Mouse (Mus musculus) embryonic facial prominence, embryonic 11.5 days (tissue): ENCODE data around the gene Wipf2. TPM values are rescaled to one million over a fixed set of nuclear protein-coding genes. Genes with fewer than 3 reads are reported as not detected.
A peak's percentile ranks its signal among the peaks of the same experiment; 100 is the strongest.

ENCODE experiments used
- ATAC-seq: fragments of 200-750 bp; cut with Nextera tagmentation; replicated peaks from 2 replicates; pipeline ENCODE4 v1.8.0; 2017; ENCODE audit warnings: low read depth; ENCODE audit not compliant: insufficient number of reproducible peaks, low FRiP score, low TSS enrichment
- DNase-seq: peaks from one replicate; pipeline ENCODE4 v3.0.0-alpha.2; 2015; ENCODE audit warnings: low spot score
- H3K27ac ChIP-seq: fragments of 300-500 bp; sonication (generic); replicated peaks from 2 replicates; pipeline ENCODE4 v1.5.1; 2014; ENCODE audit warnings: mild to moderate bottlenecking, low read depth, low read length, control low read depth
- H3K27me3 ChIP-seq: fragments of 300-500 bp; sonication (generic); 2 replicates; pipeline ENCODE4 v1.6.1; 2014; ENCODE audit warnings: mild to moderate bottlenecking, low read length, moderate library complexity, mixed read lengths; ENCODE audit not compliant: control insufficient read depth, insufficient read depth
- H3K36me3 ChIP-seq: fragments of 300-500 bp; sonication (generic); replicated peaks from 2 replicates; pipeline ENCODE4 v1.6.1; 2014; ENCODE audit warnings: low read depth, mild to moderate bottlenecking, low read length, moderate library complexity, mixed read lengths; ENCODE audit not compliant: control insufficient read depth, insufficient read depth
- H3K4me1 ChIP-seq: fragments of 300-500 bp; sonication (generic); 2 replicates; pipeline ENCODE4 v1.6.1; 2014; ENCODE audit warnings: low read length, mixed read lengths; ENCODE audit not compliant: control insufficient read depth, insufficient read depth
- H3K4me2 ChIP-seq: fragments of 300-500 bp; sonication (generic); 2 replicates; pipeline ENCODE4 v1.6.1; 2014; ENCODE audit warnings: low read depth, mild to moderate bottlenecking, control low read depth, low read length, moderate library complexity
- H3K4me3 ChIP-seq: fragments of 300-500 bp; sonication (generic); 2 replicates; pipeline ENCODE4 v1.5.1; 2014; ENCODE audit warnings: low read depth, low read length, control low read depth
- H3K9ac ChIP-seq: fragments of 300-500 bp; sonication (generic); replicated peaks from 2 replicates; pipeline ENCODE4 v1.6.1; 2014; ENCODE audit warnings: mild to moderate bottlenecking, control low read depth, low read length
- H3K9me3 ChIP-seq: fragments of 300-500 bp; sonication (generic); replicated peaks from 2 replicates; pipeline ENCODE4 v1.6.1; 2016; ENCODE audit warnings: mild to moderate bottlenecking, low read length, inconsistent platforms, mixed read lengths; ENCODE audit not compliant: control insufficient read depth
- WGBS: fragments of 180-500 bp; shearing (Covaris S2); extraction: QIAGEN DNeasy Blood & Tissue Kit; methylation state at CpG from one replicate; pipeline ENCODE4 v1.1.7; 2014; 5-methylcytosine and 5-hydroxymethylcytosine counted together
- polyA plus RNA-seq: library from polyadenylated mRNA; unstranded; fragments of >200 nt; fragmentation: Nextera tagmentation; extraction: Ambion mirVana; gene quantifications from 2 replicates; pipeline ENCODE4 v1.2.1, GENCODE M21; 2014

The Wipf2 gene
- polyA plus RNA-seq, 1 experiment from 2014 or later = 4.6 TPM

DNA sequence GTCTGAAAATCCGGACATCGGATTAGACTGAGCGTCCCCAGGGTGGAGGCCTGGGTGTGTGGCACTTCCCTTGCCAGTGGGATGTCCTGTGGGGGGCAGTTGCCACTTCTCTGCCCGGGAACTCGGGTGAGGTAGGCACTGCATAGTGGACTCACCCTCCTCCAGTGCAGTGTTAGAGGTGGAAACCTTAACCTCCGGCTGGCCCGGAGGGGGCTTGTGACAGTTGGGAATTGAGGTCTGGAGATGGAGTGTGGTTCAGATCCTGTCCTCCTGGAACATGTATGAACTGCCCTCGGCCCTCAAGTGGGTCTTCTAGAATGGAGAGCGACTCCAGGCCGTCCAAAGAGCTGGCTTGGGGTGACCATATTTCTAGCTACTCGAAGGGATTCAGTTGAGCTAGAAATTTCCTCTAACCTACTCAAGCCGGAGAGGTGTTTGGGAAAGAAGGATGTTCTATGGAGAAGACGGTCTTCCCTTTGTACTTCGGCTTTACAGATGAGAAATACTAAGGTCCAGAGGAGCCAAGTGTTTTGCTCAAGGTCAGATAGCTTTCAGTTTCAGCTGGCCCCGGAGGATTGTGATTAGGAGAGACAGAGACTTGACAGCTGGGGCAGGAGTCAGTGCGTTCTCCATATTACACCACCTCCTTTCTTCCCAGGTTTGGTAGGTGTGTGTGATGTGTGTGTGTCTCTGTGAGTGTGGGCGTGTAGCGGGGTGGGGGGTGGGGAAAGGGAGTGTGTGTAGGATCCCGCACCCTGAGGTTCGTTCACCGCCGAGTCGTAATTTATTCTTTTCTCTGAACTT lies 73.4 kb downstream of the Wipf2 start:
- H3K36me3 ChIP-seq = no peaks in the 10 kb centered on the region
- no peaks in the 10 kb centered on the region for H3K9me3 ChIP-seq
- H3K4me2 ChIP-seq = peak overlapping the region; percentile 93
- H3K27me3 ChIP-seq = no peaks in the 10 kb centered on the region
- peak overlapping the region; percentile 87 for H3K4me3 ChIP-seq
- DNase-seq (peak; percentile 29), ATAC-seq (peak; percentile 19; the same call in 1 of the 2 replicates)
- WGBS = 2% methylated on average over 23 of the region's 23 CpGs
- peak overlapping the region; percentile 88 for H3K27ac ChIP-seq
- H3K9ac ChIP-seq = peak overlapping the region; percentile 64
- peaks cover 49% of the 10 kb centered on the region for H3K4me1 ChIP-seq

DNA sequence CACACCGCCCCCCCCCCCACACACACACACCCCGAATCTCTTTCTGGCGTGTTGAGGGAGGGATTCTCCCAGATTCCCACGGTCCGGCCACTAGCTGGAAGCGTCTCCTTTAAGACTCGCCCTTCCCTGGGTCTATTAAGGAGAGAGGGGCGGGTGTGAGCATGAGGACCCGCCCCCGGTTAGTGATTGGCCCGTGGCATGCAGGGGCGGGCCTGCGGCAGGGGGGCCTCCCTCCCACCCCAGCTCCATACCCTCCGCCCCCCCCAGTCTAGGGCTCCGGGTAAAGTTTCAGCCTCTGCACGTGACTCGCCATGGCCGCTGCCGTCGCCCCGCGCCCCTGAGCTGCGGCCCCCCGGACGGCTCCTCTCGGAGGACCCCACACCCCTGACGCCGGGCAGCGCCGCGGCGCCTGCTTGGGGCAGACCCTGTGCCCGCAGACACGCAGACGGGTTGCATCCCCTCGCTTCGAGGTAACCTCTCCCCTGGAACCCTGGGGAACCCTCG lies 74.0 kb downstream of the Wipf2 start:
- peak; percentile 98 for DNase-seq
- ATAC-seq = peak; percentile 79
- peak overlapping the region; percentile 87 for H3K4me3 ChIP-seq
- peaks cover 47% of the 10 kb centered on the region for H3K4me1 ChIP-seq
- WGBS = under 1% methylated on average over 29 of the region's 38 CpGs
- no peaks in the 10 kb centered on the region for H3K9me3 ChIP-seq
- H3K27me3 ChIP-seq = no peaks in the 10 kb centered on the region
- peak overlapping the region; percentile 98 for H3K27ac ChIP-seq
- H3K9ac ChIP-seq = peak overlapping the region; percentile 85
- H3K36me3 ChIP-seq = no peaks in the 10 kb centered on the region
- H3K4me2 ChIP-seq = peak overlapping the region; percentile 93

DNA sequence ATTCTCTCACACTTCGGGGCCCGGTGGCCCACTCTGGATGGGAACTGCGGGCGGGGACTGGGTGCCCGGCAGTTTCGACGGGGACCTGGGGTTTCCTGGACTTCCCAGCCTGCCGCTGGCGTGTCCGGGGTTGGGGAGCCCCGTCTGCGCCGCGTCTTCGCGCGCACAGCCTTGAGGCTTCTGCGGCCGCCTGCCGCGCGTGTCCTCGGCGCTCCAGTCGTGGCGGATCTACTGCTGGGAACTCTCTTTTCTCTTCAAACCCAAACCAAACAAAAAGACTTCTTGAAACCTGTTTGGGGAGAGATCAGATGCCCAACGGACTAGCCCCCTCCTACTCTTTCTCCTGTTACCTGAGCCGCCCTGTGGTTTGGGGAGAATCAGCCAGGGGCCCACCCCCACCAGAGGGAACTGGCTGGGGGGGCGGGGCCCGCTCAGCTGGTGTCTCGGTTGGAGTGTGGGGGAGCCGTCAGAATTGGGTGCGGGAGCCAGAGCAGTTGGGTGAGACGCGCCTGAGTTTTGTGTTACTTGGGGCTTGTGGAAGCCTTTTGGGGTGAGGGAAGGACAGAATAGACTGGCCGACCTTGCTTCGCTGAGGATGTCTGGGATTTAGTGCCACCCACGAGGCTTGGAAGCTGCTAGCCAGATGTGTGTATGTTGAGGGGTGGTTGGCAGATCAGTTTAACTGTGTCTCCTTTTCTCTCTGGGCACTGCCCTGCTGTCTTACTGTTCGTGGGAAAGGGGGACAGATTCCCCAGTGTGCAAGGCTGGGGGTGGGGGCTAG lies 74.7 kb downstream of the Wipf2 start:
- Histone ChIP-seq H3K9me3 (no peaks in the 10 kb centered on the region), H3K27ac (peak overlapping the region; percentile 98), H3K4me1 (peaks cover 47% of the 10 kb centered on the region), H3K27me3 (no peaks in the 10 kb centered on the region), H3K4me3 (peak overlapping the region; percentile 87), H3K4me2 (peak overlapping the region; percentile 93), H3K9ac (peak overlapping the region; percentile 85), H3K36me3 (no peaks in the 10 kb centered on the region)
- DNase-seq (peak; percentile 80), ATAC-seq (0 out of 2 replicates have a peak, but pooled peaks have one; percentile 1)
- WGBS = under 1% methylated on average over 39 of the region's 39 CpGs

- ATAC-seq = no peak
- peak overlapping the region; percentile 85 for H3K9ac ChIP-seq
- H3K4me1 ChIP-seq = peaks cover 48% of the 10 kb centered on the region
- H3K4me3 ChIP-seq = peak overlapping the region; percentile 87
- 36% methylated on average over 7 of the region's 7 CpGs for WGBS
- peak overlapping the region; percentile 98; the same call in 1 of the 2 replicates for H3K27ac ChIP-seq
- H3K4me2 ChIP-seq = peak overlapping the region; percentile 93
- no peak for DNase-seq
- no peaks in the 10 kb centered on the region for H3K9me3 ChIP-seq
- no peaks in the 10 kb centered on the region for H3K27me3 ChIP-seq
- H3K36me3 ChIP-seq = no peaks in the 10 kb centered on the region
Measured at GRCm38 (mm10) chr11:98938701-98939083, 75.3 kb downstream of the Wipf2 start.

DNA sequence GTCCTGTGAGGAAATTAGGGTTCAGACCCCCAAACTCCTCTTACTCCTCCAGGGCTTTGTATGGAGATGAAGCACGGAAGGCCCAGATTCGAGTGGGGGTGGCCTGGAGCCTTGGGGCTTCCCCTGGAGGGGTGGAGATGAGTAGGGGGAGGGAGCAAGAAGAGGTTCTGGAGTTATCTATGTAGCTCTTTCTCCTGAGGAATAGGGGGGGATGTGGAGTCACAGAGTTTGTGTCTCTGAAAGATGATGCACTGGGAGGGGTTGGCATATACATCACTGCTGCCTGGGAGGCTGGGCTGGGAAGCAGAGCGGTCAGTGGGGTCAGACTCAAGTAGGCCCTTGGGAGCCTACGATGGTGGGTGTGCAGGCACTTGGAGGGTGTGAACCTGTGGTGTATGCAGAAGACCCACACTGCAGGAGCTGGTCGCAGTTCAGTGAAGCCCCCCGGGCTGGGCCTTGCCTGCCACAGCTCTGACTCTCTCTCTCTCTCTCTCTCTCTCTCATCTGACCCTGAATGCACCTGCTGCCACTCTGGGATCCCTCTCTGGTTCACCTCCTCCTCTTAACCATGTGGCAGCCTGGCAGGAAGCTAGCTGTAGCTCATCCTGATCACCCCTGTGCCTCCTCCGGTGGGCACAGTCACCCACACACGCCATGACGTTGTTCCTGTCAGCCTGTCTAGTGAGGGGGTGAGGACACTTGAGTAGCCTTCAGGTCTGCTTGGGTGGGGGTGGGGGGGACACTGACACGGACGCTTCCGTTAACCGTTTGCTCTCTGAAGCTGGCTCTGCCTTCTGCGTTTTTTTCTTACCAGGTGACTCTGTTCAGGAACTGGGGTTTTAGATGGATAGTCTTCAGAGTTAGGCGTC lies 75.9 kb downstream of the Wipf2 start:
- peaks cover 52% of the 10 kb centered on the region for H3K4me1 ChIP-seq
- peak overlapping the region; percentile 93 for H3K4me2 ChIP-seq
- 43% methylated on average over 15 of the region's 15 CpGs for WGBS
- H3K9ac ChIP-seq = peak overlapping the region; percentile 85
- H3K36me3 ChIP-seq = no peaks in the 10 kb centered on the region
- H3K4me3 ChIP-seq = peak overlapping the region; percentile 87
- H3K27ac ChIP-seq = peak overlapping the region; percentile 35; the same call in 1 of the 2 replicates
- H3K27me3 ChIP-seq = no peaks in the 10 kb centered on the region
- ATAC-seq (no peak), DNase-seq (no peak)
- H3K9me3 ChIP-seq = no peaks in the 10 kb centered on the region

- Histone ChIP-seq H3K4me2 (peak overlapping the region; percentile 93), H3K9me3 (no peaks in the 10 kb centered on the region), H3K27me3 (no peaks in the 10 kb centered on the region), H3K27ac (peak overlapping the region; percentile 59; the same call in 1 of the 2 replicates), H3K4me1 (peaks cover 55% of the 10 kb centered on the region), H3K9ac (peak overlapping the region; percentile 34), H3K4me3 (peak overlapping the region; percentile 87), H3K36me3 (no peaks in the 10 kb centered on the region)
- DNase-seq (no peak), ATAC-seq (no peak)
- 47% methylated on average over 11 of the region's 11 CpGs for WGBS
Measured at GRCm38 (mm10) chr11:98939953-98940641, 76.7 kb downstream of the Wipf2 start.

- no peaks in the 10 kb centered on the region for H3K36me3 ChIP-seq
- H3K9ac ChIP-seq = peak overlapping the region; percentile 51
- H3K27ac ChIP-seq = peak overlapping the region; percentile 82
- H3K27me3 ChIP-seq = no peaks in the 10 kb centered on the region
- H3K4me1 ChIP-seq = peaks cover 55% of the 10 kb centered on the region
- WGBS = 43% methylated on average over 3 of the region's 3 CpGs
- H3K9me3 ChIP-seq = no peaks in the 10 kb centered on the region
- DNase-seq (no peak), ATAC-seq (no peak)
- H3K4me3 ChIP-seq = peak overlapping the region; percentile 87
- peak overlapping the region; percentile 93 for H3K4me2 ChIP-seq
Measured at GRCm38 (mm10) chr11:98940776-98941175, 77.3 kb downstream of the Wipf2 start.
